Mouse (Mus musculus): ENCODE results near the gene Gm21677.
"Not testable (repeated sequence)": the region's sequence is repeated elsewhere in the genome, so short reads cannot be mapped to it uniquely, and the experiment has no call there.

Gene Gm21677

DNA sequence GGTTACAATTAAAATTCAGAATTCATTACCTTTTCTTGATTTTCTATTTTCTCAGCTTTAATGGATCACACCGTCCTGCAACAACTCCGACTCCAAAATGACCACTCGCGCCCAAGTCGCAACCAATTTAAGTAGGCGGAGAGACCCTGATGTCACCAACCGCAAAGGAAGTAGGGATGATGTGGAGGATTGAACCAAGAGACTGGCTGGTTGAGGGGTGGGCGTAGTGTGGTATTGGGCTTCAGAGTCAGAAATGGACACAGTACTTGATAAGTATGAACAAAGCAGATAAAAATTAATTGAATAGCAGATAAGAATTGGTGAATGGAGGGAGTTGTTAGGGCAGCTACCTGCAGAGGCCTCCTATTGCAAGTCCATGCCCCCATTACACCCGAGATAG, at the start of gene Gm21677:
Gene Gm21677, minus strand, starts transcription at position 101 of the 400 bp plus-strand sequence.
- DNase-seq = not testable (repeated sequence)

DNA sequence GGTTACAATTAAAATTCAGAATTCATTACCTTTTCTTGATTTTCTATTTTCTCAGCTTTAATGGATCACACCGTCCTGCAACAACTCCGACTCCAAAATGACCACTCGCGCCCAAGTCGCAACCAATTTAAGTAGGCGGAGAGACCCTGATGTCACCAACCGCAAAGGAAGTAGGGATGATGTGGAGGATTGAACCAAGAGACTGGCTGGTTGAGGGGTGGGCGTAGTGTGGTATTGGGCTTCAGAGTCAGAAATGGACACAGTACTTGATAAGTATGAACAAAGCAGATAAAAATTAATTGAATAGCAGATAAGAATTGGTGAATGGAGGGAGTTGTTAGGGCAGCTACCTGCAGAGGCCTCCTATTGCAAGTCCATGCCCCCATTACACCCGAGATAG, 39.0 kb upstream of the Gm21677 start, which contains the start of gene Gm21693:
Gene Gm21693, minus strand, starts transcription at position 101 of the 400 bp plus-strand sequence.
- DNase-seq = not testable (repeated sequence)

DNA sequence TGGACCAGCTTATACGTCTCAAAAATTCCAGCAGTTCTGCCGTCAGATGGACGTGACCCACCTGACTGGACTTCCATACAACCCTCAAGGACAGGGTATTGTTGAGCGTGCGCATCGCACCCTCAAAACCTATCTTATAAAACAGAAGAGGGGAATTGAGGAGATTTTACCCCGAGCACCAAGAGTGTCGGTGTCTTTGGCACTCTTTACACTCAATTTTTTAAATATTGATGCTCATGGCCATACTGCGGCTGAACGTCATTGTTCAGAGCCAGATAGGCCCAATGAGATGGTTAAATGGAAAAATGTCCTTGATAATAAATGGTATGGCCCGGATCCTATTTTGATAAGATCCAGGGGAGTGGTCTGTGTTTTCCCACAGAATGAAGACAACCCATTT, 34.4 kb upstream of the Gm21677 start:
- peak; percentile 40 for DNase-seq

Measured in kidney, adult 11 months (tissue).